Mouse (Mus musculus) brain, embryonic 14.5 days (tissue): ENCODE data around the gene Myo1f. TPM values are rescaled to one million over a fixed set of nuclear protein-coding genes. Genes with fewer than 3 reads are reported as not detected.

Source experiments
- DNase-seq: peaks from one replicate; pipeline ENCODE4 v3.0.0-alpha.2; 2011; ENCODE audit warnings: low read depth
- CTCF ChIP-seq: fragments of 200-500 bp; IDR thresholded peaks from 2 replicates; pipeline ENCODE4 v1.5.1; 2012; ENCODE audit warnings: inconsistent platforms, mild to moderate bottlenecking, moderate library complexity, borderline replicate concordance; ENCODE audit not compliant: insufficient read depth, insufficient read length; ENCODE audit errors: extremely low read depth
- POLR2A ChIP-seq: fragments of 200-500 bp; IDR thresholded peaks from 2 replicates; pipeline ENCODE4 v1.6.1; 2012; ENCODE audit warnings: mild to moderate bottlenecking, inconsistent platforms, borderline replicate concordance; ENCODE audit not compliant: poor library complexity, insufficient read depth, insufficient read length, severe bottlenecking; ENCODE audit errors: extremely low read depth
- polyA plus RNA-seq: library from polyadenylated mRNA; depleted of rRNA; stranded (reverse); fragments of >200 nt; gene quantifications from 2 replicates; pipeline ENCODE4 v1.2.3, GENCODE M21; 2012; rRNA removed

Myo1f gene
- 0.98 and 1.6 TPM in 2 replicates for polyA plus RNA-seq

- DNase-seq: no peak
Observed at GRCm38 (mm10) chr17:33555223-33555855, at the start of gene Myo1f. Gene Myo1f, plus strand, starts transcription at chr17:33555707.

GRCm38 (mm10) chr17:33508386-33508785, 47.1 kb upstream of the Myo1f start:
- DNase-seq: no peak
- no peak for TF ChIP-seq CTCF
- no peak for TF ChIP-seq POLR2A

More at GRCm38 (mm10) chr17:33555223-33555855, at the start of gene Myo1f:
- TF ChIP-seq POLR2A (no peak), CTCF (no peak)

GRCm38 (mm10) chr17:33510172-33510571, 45.3 kb upstream of the Myo1f start:
- no peak for DNase-seq
- TF ChIP-seq POLR2A: no peak
- TF ChIP-seq CTCF: no peak

- no peak for TF ChIP-seq CTCF
- TF ChIP-seq POLR2A: no peak
- DNase-seq: no peak
Observed at GRCm38 (mm10) chr17:33512441-33513415, 42.8 kb upstream of the Myo1f start.

DNA sequence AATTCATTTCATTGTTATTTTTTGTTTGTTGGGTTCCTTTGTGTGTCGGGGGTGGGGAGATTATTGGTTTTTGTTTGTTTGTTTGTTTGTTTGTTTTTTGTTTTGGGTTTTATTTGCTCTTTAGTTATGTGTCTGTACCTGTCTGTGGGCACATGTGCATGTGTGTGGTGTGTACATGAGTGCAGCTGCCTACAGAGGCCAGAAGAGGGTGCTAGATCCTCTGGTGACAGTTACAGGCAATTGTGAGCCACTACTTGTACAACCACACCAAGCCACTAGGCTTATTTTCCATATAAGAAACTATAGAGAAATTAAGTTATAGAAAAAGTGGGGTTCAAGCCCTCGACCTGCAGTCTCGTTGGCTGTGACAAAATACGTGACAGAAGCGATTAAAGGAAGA, 41.6 kb upstream of the Myo1f start:
- no peak for DNase-seq
- TF ChIP-seq CTCF (peak; percentile 21; the same call in 1 of the 2 replicates), POLR2A (no peak)

DNA sequence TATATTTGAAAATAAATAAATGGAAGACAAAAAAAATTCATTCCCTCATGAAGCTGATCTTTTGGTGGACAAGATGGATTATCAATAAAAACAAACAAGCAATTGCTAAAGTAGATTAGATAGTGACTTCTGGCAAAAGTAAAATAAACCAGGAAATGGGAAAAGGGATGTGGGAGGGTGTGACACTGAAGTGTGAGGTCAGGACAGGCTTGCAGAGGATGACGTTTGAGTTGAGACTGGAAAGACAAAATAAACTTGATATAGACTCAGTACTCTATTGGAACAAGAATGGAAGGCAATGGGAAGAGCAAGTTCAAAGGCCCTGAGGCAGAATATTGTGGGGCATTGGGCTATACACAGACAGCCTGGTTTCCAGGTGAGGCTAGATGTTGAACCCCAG, 35.1 kb upstream of the Myo1f start:
- no peak for DNase-seq
- TF ChIP-seq CTCF (no peak), POLR2A (no peak)

GRCm38 (mm10) chr17:33523431-33523917, 32.0 kb upstream of the Myo1f start:
- TF ChIP-seq POLR2A: no peak
- no peak for TF ChIP-seq CTCF
- DNase-seq: peak; percentile 69

DNA sequence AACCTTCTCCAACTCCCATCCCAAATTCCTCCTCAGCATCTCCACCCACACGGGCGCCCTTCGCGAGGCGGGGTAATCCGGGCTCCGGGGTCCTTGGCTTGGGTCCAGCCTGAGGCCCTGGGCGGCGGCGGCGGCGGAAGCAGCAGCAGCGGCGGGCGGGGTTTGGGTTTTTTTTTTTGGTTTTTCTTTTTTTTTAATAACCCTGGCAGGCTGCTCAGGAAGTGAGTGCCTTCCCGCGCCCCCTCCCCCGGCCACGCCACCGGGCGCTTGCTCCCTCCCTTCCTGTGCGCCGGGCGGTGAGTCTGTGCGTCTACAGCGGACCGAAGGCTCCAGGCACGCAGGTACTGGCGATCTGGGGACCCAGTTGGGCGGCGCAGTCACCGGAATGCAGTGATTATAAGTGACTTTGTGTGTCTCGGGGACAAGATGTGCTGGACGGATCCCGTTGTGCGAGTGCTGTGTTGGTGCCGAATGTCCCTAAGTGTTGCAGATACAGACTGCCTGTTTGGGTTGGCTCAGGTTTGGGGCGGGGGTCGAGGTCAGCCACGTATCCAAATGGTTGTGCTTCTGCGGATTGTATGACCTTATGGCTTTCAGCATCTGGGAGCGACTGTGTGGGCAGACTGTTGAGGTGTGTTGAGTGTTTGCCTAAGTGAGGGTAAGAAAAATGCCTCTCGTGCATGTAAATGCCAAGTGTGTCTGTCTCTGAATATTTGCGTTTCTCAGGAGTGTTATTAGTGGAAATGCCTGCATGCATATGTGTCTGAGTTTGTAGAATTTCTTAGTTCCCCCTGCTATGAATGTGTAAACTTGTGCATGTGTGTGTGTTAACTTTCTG, 31.4 kb upstream of the Myo1f start, which contains the start of gene Adamts10:
TSS of gene Adamts10 (plus strand) at position 287 of the 838 bp plus-strand sequence.
- TF ChIP-seq CTCF: no peak
- TF ChIP-seq POLR2A: no peak
- peak; percentile 87 for DNase-seq

DNA sequence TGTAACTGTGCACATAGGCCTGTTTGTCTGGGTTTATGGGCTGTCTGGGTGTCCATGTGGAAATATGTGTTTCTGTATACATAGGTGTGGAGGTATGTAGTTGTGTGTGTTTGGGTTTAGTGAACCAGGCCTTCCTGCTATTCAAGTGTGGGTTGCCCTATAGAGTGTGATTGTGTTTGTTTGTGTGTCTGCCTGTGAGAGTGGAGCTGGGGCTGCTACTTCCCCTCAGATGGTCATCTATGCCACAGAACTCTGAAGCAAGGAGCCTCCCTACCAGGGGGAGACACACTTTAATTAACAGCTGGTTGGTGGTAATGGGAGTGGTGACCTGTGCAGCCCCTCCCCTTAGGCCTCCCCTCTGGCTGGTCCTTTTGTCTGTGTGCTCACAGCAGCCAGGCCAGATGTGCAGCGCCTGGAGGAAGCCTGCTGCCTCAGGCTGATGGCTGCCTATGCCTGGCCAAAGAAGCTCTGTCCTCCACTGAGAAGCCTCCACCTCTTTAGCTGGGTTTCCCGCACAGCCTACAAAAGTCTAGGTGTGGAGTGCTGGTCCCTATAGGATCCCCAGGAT, 30.6 kb upstream of the Myo1f start:
- TF ChIP-seq POLR2A: no peak
- no peak for TF ChIP-seq CTCF
- peak; percentile 23 for DNase-seq

- peak; percentile 32 for DNase-seq
- TF ChIP-seq POLR2A (no peak), CTCF (no peak)
Observed at GRCm38 (mm10) chr17:33526506-33526905, 29.0 kb upstream of the Myo1f start.

DNA sequence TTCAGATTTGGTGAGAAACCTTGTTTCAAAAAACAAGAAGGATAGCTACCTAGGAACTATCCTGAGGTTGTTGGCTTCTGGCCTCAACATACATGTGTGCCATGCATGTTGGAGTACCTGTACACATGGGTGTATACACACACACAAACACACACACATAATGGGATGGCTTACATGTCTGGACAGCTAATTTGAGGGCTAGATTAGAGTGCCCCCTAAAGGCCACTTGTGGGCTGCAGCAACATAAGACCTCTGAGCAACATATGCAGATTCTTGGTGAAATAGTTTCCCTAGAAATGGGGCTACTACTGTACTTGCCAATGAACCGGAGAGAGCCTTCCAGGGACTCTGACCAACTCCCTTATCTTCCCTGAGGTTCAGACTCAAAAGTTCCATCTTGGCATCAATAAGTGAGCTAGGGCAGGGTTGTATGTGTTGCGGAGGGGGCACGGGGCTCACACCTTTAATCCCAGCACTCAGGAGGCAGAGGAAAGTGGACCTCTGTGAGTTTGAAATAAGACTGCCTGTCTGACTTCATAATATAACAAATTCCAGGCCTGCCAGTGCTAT, 16.3 kb upstream of the Myo1f start:
- DNase-seq: peak; percentile 79
- TF ChIP-seq POLR2A (no peak), CTCF (peak; percentile 67; the same call in 1 of the 2 replicates)

DNA sequence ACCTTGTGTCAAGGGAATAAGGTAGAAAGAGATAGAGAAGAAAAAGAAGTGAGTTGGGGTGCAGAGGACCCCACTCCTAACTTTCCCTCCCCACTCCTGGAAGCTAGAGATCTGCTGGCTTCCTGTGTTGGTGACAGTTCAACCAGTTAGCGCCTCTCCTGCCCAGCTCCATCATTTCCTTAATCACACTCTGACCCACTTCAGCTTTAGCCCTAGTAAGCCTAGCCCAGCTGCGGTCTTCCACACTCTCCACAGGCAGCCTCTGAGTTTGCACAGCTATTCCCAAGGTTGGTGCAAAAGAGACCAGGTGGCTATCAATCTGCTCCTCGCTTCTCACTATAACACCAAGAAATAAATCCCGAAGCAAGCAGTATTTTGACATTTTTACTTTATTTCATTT, 15.6 kb upstream of the Myo1f start:
- no peak for TF ChIP-seq CTCF
- TF ChIP-seq POLR2A: no peak
- DNase-seq: no peak
